Mouse (Mus musculus) hindbrain, embryonic 11.5 days (tissue): ENCODE results near the gene Gm4131. TPM values are rescaled to one million over a fixed set of nuclear protein-coding genes. Genes with fewer than 3 reads are reported as not detected.

Experiments
- ATAC-seq: fragments of 200-750 bp; cut with Nextera tagmentation; 2 replicates; pipeline ENCODE4 v1.8.0; 2017; ENCODE audit warnings: mild to moderate bottlenecking, moderate TSS enrichment, moderate library complexity; ENCODE audit not compliant: low FRiP score
- DNase-seq: peaks from one replicate; pipeline ENCODE4 v3.0.0-alpha.2; 2015; ENCODE audit warnings: low spot score
- H3K27ac ChIP-seq: fragments of 300-500 bp; sonication (generic); 2 replicates; pipeline ENCODE4 v1.5.1; 2014; ENCODE audit warnings: mild to moderate bottlenecking, low read depth, low read length
- H3K27me3 ChIP-seq: fragments of 300-500 bp; sonication (generic); 2 replicates; pipeline ENCODE4 v1.6.1; 2014; ENCODE audit warnings: mild to moderate bottlenecking, low read length, moderate library complexity, mixed read lengths; ENCODE audit not compliant: control insufficient read depth, insufficient read depth
- H3K36me3 ChIP-seq: fragments of 300-500 bp; sonication (generic); 2 replicates; pipeline ENCODE4 v1.6.1; 2014; ENCODE audit warnings: mild to moderate bottlenecking, low read length, moderate library complexity, mixed read lengths; ENCODE audit not compliant: control insufficient read depth, insufficient read depth
- H3K4me1 ChIP-seq: fragments of 300-500 bp; sonication (generic); replicated peaks from 2 replicates; pipeline ENCODE4 v1.6.1; 2014; ENCODE audit warnings: low read length, mixed read lengths; ENCODE audit not compliant: control insufficient read depth, insufficient read depth
- H3K4me2 ChIP-seq: fragments of 300-500 bp; sonication (generic); replicated peaks from 2 replicates; pipeline ENCODE4 v1.6.1; 2014; ENCODE audit warnings: mild to moderate bottlenecking, low read depth, low read length
- H3K4me3 ChIP-seq: fragments of 300-500 bp; sonication (generic); 2 replicates; pipeline ENCODE4 v1.5.1; 2014; ENCODE audit warnings: low read depth, low read length
- H3K9ac ChIP-seq: fragments of 300-500 bp; sonication (generic); 2 replicates; pipeline ENCODE4 v1.6.1; 2014; ENCODE audit warnings: low read depth, low read length
- H3K9me3 ChIP-seq: fragments of 300-500 bp; sonication (generic); 2 replicates; pipeline ENCODE4 v1.6.1; 2016; ENCODE audit warnings: low read length; ENCODE audit not compliant: control insufficient read depth
- WGBS: fragments of 180-500 bp; shearing (Covaris S2); extraction: QIAGEN DNeasy Blood & Tissue Kit; methylation state at CpG from one replicate; pipeline ENCODE4 v1.1.7; 2014; 5-methylcytosine and 5-hydroxymethylcytosine counted together
- polyA plus RNA-seq: library from polyadenylated mRNA; unstranded; fragments of >200 nt; fragmentation: Nextera tagmentation; extraction: Ambion mirVana; gene quantifications from 2 replicates; pipeline ENCODE4 v1.2.1, GENCODE M21; 2014

Gm4131 gene
- polyA plus RNA-seq, 1 experiment from 2014 or later = not detected

DNA sequence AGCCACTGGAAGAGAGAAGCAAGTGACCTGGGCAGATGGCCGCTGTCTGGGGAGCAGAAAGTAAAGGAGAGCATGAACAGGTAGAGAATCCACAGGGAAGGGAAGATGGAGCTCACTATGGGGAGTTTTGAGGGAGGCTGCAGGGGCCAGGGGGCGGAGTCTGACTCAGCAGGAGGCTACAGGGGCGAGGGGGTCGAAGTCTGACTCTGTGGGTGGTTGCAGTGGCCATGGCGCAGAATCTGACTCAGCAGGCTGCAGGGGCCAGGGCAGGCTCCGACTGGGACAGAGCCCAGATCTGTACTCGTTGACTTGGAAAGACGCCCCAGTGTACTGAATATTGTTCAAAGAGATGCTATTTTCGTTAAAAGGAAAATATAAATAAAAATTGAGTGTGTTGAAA lies 101.8 kb downstream of the Gm4131 start:
- 17% methylated on average over 9 of the region's 9 CpGs for WGBS
- DNase-seq (peak; percentile 11), ATAC-seq (no peak)
- no peaks in the 10 kb centered on the region for H3K9me3 ChIP-seq
- no peak overlapping the region for H3K4me2 ChIP-seq
- no peaks in the 10 kb centered on the region for H3K4me1 ChIP-seq
- H3K27ac ChIP-seq = no peak overlapping the region
- no peak overlapping the region for H3K9ac ChIP-seq
- H3K4me3 ChIP-seq = no peak overlapping the region
- no peaks in the 10 kb centered on the region for H3K27me3 ChIP-seq
- no peaks in the 10 kb centered on the region for H3K36me3 ChIP-seq

DNA sequence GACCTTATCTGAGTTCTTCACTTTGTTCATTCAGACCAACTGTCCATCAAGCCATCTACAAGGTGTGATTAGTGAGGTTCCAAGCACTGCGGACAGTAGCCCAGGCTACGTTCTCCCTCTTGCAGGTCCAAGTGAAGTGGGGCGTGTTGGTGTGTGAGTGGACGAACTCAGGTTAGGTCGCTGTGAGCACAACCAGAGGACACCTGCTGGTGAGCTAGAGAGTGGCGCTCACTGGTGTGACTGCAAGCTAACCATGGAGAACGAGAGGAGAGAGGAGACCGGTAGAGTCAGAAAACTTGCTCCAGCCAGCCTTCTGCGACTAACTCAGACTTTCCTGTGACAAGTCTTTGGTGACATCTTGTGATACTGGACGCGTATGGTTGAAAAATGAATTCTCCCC lies 107.2 kb downstream of the Gm4131 start:
- H3K36me3 ChIP-seq = no peaks in the 10 kb centered on the region
- WGBS = 66% methylated on average over 11 of the region's 11 CpGs
- ATAC-seq (no peak), DNase-seq (peak; percentile 18)
- no peaks in the 10 kb centered on the region for H3K27me3 ChIP-seq
- H3K4me3 ChIP-seq = no peak overlapping the region
- H3K27ac ChIP-seq = no peak overlapping the region
- no peaks in the 10 kb centered on the region for H3K9me3 ChIP-seq
- no peaks in the 10 kb centered on the region for H3K4me1 ChIP-seq
- no peak overlapping the region for H3K4me2 ChIP-seq
- H3K9ac ChIP-seq = no peak overlapping the region

DNA sequence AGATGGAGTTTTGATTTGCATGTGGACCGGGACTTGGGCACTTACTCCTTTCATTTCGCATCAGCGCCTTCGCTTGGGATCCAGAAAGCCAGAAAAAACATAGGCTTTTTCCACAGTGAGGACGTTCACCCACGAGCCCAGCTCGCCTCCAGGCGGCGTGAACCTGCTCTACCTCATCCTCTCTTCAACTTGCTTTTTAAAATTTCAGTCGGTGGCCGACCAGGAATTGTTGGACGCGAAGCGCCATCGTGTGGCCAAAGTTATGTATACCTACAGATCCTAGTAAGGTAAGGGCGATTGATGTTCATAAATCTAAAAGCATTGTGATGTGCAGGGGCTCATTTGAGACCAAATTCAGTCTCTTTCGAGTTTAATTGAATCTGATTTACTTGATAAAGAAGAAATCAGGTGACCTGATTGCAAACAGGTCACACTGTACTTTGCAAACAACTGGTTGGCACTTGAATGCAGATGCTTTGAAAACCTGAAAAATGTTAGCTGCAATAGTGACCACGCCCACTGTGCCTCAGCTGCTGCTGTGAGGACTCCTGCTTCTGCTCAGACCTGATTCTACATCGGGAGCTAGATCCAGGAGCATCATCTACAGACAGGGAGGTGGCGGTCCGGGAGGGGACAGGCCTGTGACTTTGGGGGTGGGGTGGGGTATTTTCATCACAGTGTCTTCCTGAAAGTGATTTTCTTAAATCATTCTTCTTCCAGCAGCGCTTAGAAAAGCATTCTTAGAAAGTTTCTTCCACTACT lies 109.1 kb downstream of the Gm4131 start:
- Histone ChIP-seq H3K27me3 (no peaks in the 10 kb centered on the region), H3K9ac (no peak overlapping the region), H3K4me1 (no peaks in the 10 kb centered on the region), H3K27ac (no peak overlapping the region), H3K4me3 (no peak overlapping the region), H3K4me2 (no peak overlapping the region), H3K9me3 (no peaks in the 10 kb centered on the region), H3K36me3 (no peaks in the 10 kb centered on the region)
- peak; percentile 92 for DNase-seq
- peak; percentile 30; the same call in 1 of the 2 replicates for ATAC-seq
- WGBS = 18% methylated on average over 22 of the region's 22 CpGs

DNA sequence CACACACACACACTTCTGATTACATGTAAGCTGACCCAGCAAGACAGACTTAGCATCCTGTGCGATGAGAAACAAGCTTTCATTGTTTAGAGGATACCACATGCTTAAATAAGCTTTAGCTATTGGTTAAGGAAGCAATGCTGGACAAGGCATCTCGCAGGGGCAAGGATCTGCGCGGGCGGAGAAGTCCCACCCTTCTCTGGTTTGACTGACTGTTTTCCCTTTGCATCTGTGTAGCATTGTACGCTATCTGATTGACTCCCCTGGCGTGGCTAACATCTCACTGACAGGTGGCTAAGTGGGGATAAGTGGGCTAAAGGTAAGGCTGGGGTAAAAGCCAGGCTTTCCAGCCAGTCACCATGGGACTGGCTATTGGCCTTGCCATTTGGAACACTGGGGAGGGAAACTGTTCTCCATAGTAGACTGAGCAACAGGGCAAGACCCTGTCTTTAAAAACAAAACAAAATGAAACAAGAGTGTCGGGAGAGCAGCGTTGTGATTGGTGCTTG lies 110.4 kb downstream of the Gm4131 start, which contains the start of gene Gucy1b2:
Gucy1b2 (minus strand) TSS at position 51 of the 509 bp plus-strand sequence.
- H3K4me2 ChIP-seq = no peak within 1 kb of the TSS
- no peaks in the 10 kb centered on the region for H3K9me3 ChIP-seq
- no peak within 1 kb of the TSS for H3K4me3 ChIP-seq
- DNase-seq (no peak), ATAC-seq (no peak)
- no peaks in the 10 kb centered on the region for H3K36me3 ChIP-seq
- no peak within 1 kb of the TSS for H3K9ac ChIP-seq
- no peaks in the 10 kb centered on the region for H3K4me1 ChIP-seq
- 78% methylated on average over 9 of the region's 9 CpGs for WGBS
- H3K27ac ChIP-seq = no peak within 1 kb of the TSS
- H3K27me3 ChIP-seq = no peaks in the 10 kb centered on the region

DNA sequence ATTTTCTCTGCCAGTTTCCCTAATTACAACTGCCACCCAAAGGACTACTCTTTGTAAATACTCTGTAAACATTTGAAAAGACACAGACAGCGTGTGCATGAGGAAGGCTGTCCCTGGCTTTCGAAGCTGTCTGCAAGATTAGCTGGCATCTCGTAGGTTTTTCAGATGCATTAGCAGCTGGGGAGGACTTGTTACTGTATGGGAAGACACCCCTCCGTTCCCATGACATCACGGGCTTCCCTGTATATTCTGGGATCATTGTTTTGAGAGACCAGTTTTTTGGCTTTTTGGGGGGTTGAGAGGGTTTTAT lies 111.2 kb downstream of the Gm4131 start:
- no peak for DNase-seq
- no peak overlapping the region for H3K27ac ChIP-seq
- H3K4me1 ChIP-seq = no peaks in the 10 kb centered on the region
- no peak overlapping the region for H3K9ac ChIP-seq
- no peak overlapping the region for H3K4me2 ChIP-seq
- WGBS = 84% methylated on average over 5 of the region's 5 CpGs
- H3K9me3 ChIP-seq = no peaks in the 10 kb centered on the region
- no peak for ATAC-seq
- H3K27me3 ChIP-seq = no peaks in the 10 kb centered on the region
- no peak overlapping the region for H3K4me3 ChIP-seq
- no peaks in the 10 kb centered on the region for H3K36me3 ChIP-seq

DNA sequence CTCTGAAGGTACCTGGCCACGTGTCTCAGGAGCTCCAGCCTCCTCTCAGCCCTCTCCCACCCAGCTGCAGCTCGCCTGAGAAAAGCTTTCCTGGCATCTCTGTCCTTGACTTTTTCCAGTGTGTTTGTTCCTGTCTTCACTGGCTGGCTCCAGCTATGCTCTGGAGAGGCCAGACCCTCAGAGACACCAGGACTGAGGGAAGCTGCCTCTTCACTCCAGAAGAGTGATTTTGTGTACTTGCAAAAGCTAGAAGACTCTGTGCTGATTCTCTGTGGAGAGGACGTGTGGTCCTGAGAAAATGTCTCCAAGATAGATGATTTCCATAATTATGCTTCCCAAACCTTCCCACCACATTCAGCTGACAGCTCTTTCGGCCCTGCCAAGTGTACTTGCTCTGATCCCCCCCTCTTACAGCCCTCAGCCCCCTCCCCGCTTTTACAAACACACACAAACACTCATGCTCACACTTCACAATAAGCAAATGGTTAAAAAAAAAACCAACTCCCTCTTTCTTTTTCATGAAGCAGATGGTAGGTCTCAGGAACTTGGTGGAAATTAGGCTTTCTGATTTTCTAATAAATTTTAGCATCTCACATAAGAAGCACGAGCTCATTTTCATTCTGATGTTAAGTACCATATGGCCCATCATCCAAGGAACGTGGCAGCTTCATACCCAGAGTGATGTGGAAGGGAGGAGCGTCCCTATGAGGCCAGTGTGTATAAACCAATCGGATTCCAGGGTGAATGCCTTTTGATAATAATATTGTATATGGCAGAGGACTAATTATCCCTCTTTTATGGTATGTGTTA lies 111.8 kb downstream of the Gm4131 start:
- H3K27me3 ChIP-seq = no peaks in the 10 kb centered on the region
- no peaks in the 10 kb centered on the region for H3K9me3 ChIP-seq
- no peak for DNase-seq
- H3K9ac ChIP-seq = no peak overlapping the region
- H3K4me1 ChIP-seq = no peaks in the 10 kb centered on the region
- no peak overlapping the region for H3K4me3 ChIP-seq
- WGBS = 65% methylated on average over 9 of the region's 9 CpGs
- H3K4me2 ChIP-seq = no peak overlapping the region
- H3K27ac ChIP-seq = no peak overlapping the region
- H3K36me3 ChIP-seq = no peaks in the 10 kb centered on the region
- ATAC-seq = no peak

DNA sequence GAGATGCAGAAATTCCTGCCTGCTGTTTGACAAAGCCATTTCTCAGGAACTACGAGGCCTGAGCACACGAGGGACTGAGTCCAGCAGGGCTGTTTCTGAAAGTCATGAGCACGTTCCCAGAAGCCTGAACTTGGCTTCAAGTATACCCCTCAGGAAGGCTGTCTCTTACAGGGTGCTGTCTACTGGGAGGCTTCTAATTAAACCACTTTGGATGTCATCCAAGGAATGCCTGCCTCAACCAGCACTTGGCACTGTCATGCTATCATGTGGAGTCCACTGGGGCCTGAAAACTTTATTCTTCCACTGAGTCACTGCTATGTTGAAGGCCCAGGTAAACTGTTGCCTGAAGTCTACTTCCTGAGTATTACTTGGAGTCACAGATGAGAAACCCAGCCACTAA lies 112.6 kb downstream of the Gm4131 start:
- no peak overlapping the region for H3K4me2 ChIP-seq
- H3K9ac ChIP-seq = no peak overlapping the region
- WGBS = 70% methylated on average over 3 of the region's 3 CpGs
- no peak for ATAC-seq
- H3K4me1 ChIP-seq = no peaks in the 10 kb centered on the region
- no peak overlapping the region for H3K4me3 ChIP-seq
- no peaks in the 10 kb centered on the region for H3K36me3 ChIP-seq
- H3K27me3 ChIP-seq = no peaks in the 10 kb centered on the region
- H3K9me3 ChIP-seq = no peaks in the 10 kb centered on the region
- DNase-seq = no peak
- H3K27ac ChIP-seq = no peak overlapping the region

DNA sequence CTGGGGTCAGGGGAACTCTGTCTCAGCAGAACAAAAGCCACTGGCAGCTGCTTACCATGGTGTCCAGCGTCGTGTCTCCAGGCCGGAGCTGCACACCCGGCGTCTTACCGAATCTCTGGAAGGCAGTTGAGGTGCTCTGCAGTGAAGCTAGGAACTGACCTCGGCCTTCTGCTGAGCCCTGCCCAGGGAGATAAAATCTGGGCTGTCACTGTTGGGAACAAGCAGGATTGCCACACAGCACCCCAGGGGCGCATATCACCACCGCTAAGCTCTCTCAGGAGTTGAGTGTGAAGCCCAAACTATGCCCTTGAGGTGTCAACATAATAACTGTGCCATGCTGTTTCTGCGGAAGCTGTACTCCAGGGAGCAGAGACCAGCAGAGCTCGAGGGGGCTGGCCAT lies 113.4 kb downstream of the Gm4131 start:
- Histone ChIP-seq H3K27me3 (no peaks in the 10 kb centered on the region), H3K4me1 (no peaks in the 10 kb centered on the region), H3K9ac (no peak overlapping the region), H3K36me3 (no peaks in the 10 kb centered on the region), H3K9me3 (no peaks in the 10 kb centered on the region), H3K4me3 (no peak overlapping the region), H3K4me2 (no peak overlapping the region), H3K27ac (no peak overlapping the region)
- WGBS = 82% methylated on average over 11 of the region's 11 CpGs
- ATAC-seq (no peak), DNase-seq (no peak)

DNA sequence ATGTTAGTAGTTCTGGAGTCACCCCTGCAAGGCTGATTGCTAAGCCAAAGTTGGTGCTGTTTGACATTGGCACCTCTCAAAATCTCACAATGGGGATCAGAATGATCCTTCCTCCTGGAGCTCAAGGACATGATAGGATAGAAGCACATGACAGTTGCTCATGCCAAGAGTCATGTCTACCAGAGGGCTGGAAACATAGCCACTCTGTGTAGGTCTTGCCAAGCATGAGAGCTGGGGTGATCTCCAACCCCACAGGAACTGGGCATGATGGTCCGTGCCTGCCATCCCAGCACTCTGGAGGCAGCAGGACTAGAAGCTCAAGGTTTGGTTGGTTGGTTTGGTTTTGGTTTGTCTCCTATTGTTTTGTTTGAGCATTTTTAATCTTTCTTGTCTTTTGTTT lies 116.0 kb downstream of the Gm4131 start:
- H3K36me3 ChIP-seq = no peaks in the 10 kb centered on the region
- DNase-seq (no peak), ATAC-seq (no peak)
- no peaks in the 10 kb centered on the region for H3K9me3 ChIP-seq
- no peak overlapping the region for H3K9ac ChIP-seq
- H3K27ac ChIP-seq = no peak overlapping the region
- H3K4me1 ChIP-seq = no peaks in the 10 kb centered on the region
- no peak overlapping the region for H3K4me2 ChIP-seq
- H3K27me3 ChIP-seq = no peaks in the 10 kb centered on the region
- no peak overlapping the region for H3K4me3 ChIP-seq
- WGBS = 94% methylated on average over 1 of the region's 1 CpGs
